Mouse (Mus musculus) hematopoietic stem cell, adult 5-6 weeks (primary cell): ENCODE results near the gene Gm27179. TPM values are rescaled to one million over a fixed set of nuclear protein-coding genes. Genes with fewer than 3 reads are reported as not detected.
"Not testable (repeated sequence)": the region's sequence is repeated elsewhere in the genome, so short reads cannot be mapped to it uniquely, and the experiment has no call there.

Source experiments
- ATAC-seq, 2 experiments: fragments of 125-278 bp in 1 of 2; replicated peaks in 1 of 2; 2 replicates each; pipeline ENCODE4 v1.8.0; 2016 to 2017; ENCODE audit warnings: inconsistent platforms in 2 of 2, mild to moderate bottlenecking in 2 of 2, moderate number of reproducible peaks in 2 of 2, low read depth in 1 of 2, moderate TSS enrichment in 1 of 2; ENCODE audit not compliant: low FRiP score in 2 of 2, poor library complexity in 2 of 2, severe bottlenecking in 2 of 2, insufficient read depth in 1 of 2, low TSS enrichment in 1 of 2
- total RNA-seq: library from RNA; stranded (forward); fragments of 172-1452, 232-1000 nt; gene quantifications from 2 replicates; pipeline ENCODE4 v1.2.3, GENCODE M21; 2017

Gene Gm27179
- not detected in 2 replicates for total RNA-seq

GRCm38 (mm10) chr14:69512449-69512848 lies at the start of gene Gm27179:
Gene Gm27179 (minus strand): TSS chr14:69512549.
- ATAC-seq, result not testable (repeated sequence)

GRCm38 (mm10) chr14:69557550-69557949 lies 45.2 kb upstream of the Gm27179 start:
- peak; percentile 62 to 74 for ATAC-seq

DNA sequence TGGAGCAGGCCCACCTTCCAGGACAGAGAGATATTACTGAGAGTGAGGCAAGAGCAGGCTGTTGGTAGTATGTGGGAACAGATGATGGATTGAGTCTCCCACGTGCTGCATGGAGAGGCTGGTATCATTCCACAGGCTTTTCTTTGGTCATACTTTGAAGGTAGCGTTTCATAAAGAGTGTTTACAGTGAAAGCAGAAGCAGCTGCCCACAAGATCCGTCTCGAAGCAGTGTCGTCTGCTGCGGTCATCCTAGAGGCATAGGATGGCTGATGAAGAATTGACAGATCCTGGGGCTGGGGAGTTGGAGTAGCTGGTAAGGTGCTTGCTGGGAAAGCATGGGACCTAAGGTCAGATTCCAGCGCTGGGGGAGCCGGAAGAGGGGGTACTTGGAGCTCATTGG lies 44.5 kb upstream of the Gm27179 start:
- peak in 1 of 2 experiments; percentile 13; a peak in 1 of 4 replicates for ATAC-seq

- peak; percentile 77 to 81 for ATAC-seq
Measured at GRCm38 (mm10) chr14:69555110-69555831, 42.9 kb upstream of the Gm27179 start, which contains the start of gene Entpd4b. Gene Entpd4b (plus strand): TSS chr14:69555424.

- not testable (repeated sequence) for ATAC-seq
Measured at GRCm38 (mm10) chr14:69547310-69547709, 35.0 kb upstream of the Gm27179 start.

- ATAC-seq, result peak; percentile 29 to 40; a peak in 3 of 4 replicates
Measured at GRCm38 (mm10) chr14:69545052-69545451, 32.7 kb upstream of the Gm27179 start.

GRCm38 (mm10) chr14:69544033-69544432 lies 31.7 kb upstream of the Gm27179 start:
- peak; percentile 57 to 62 for ATAC-seq

DNA sequence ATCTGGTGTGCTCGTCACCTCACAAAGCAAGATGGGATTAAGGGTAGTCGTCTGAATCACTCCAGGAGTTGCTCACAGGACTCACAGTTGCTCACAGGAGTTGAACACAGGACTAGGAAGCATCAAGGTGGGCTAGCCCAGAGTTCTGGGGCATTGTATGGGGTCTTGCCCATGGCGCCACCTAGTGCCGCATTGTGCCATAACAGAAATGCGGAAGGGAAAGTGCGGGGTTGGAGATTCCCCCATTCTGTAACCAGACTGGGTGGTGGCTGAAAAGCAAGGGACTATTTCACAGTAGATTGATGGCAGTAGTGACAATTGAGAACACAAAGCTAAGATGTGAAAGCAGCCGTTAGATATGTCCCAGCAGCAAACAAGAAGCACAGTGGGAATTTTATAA lies 30.3 kb upstream of the Gm27179 start:
- ATAC-seq, result peak; percentile 52 to 60

DNA sequence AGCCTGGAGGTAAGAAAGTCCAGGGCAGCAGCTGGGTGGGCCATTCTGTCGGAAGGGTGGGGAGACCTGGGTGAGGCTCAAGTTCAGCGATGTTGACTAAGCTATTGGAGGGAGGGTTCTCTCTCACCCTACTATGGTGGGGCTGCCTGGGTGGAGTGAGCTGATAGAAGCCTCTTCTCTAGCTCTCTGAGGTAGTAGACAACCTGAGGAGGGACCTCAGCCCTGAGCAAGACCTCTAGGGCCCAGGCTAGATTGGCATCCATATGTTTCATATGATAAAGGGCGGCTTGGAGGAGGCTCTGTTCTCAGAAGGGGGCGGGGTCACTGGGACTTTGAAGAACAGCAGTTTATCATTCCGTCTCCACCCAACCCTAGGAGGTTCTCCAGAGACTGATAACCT lies 27.8 kb upstream of the Gm27179 start:
- peak in 1 of 2 experiments; percentile 35; a peak in 2 of 4 replicates for ATAC-seq

DNA sequence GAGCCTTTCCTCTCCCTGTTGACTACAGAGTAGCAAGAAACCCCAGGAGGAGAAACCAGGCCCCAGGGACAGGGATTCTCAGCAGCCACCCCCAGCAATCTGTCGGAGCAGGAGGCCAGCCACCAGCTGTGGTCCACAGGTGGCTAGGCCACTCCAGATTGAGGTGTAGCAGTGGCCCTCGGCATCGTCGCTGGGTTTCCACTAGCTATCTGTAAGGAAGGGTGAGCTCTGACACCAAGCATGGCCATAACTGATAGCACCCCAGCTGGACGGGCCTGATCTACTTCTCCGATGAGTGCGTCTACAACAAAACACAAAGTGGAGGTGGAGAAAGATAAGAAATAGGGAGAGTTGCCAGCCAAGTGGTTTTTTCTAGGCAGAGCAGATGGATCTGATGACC lies 24.2 kb upstream of the Gm27179 start:
- ATAC-seq, result peak; percentile 18 to 72; a peak in 2 of 4 replicates

- ATAC-seq, result not testable (repeated sequence)
Measured at GRCm38 (mm10) chr14:69526202-69526601, 13.9 kb upstream of the Gm27179 start.

DNA sequence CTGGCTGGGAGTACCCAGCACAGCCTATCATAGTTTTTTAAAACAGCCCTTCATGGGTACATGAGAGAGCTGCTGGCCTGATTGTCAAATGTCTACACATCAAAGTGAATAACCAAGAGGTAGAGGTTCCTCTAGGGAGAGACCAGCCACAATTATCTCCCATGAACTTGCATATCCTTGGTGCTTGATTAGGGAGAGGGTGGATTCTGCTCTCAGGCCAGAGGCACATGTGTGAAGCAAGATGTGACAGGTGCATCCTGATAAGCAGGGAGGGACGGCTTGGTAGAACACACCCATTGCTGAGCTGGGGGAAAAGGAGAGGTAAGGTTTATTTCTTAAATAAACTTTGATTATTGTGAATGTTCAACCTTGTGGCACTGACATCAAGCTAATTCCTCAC lies 10.7 kb upstream of the Gm27179 start:
- ATAC-seq, result peak; percentile 45 to 51; a peak in 2 of 4 replicates

DNA sequence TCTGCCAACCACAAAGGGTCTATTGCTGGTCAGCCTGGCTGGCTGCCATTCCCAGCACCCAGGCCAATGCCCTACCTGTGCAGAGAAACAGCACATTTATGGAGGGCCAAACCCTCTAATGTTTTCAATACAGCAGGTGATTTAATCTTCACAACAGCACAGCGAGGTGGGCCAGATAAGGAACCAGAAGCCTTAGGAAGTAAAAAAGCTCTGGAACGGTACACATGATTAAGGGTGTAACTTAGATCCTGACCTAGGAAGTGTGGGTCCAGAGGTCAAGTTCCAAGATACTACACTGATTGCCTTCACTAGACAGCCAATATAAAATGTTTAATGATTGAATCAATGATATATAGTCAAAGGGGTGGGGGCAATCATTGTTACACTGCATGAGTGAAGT lies 8.5 kb upstream of the Gm27179 start:
- ATAC-seq, result not testable (repeated sequence)

DNA sequence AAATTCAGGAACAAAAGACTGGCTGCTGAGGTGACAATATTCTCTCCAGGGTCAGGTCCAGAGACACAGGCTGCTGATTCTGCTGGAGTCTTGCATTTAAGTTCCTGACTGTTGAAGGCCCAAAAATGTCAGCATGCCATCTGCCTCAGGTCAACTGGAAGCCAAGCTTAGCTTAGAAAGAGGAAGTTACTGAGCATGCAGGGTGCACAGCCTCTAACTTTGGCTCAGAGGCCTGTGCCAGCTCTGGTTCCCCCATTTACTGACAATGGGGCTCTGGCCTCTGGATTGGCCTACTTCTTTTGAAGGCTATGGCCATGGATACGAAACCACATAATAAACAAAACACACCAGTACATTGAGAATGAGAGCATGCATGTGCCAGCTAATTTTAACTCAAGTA lies 5.3 kb downstream of the Gm27179 start:
- ATAC-seq, result peak; percentile 43 to 59

- peak; percentile 86 to 93 for ATAC-seq
Measured at GRCm38 (mm10) chr14:69503174-69503573, 9.2 kb downstream of the Gm27179 start, which contains the start of gene Gm16867. Gene Gm16867 (minus strand): TSS chr14:69503362.

- ATAC-seq, result peak in 1 of 2 experiments; percentile 16; a peak in 2 of 4 replicates
Measured at GRCm38 (mm10) chr14:69502440-69503150, 9.8 kb downstream of the Gm27179 start.

DNA sequence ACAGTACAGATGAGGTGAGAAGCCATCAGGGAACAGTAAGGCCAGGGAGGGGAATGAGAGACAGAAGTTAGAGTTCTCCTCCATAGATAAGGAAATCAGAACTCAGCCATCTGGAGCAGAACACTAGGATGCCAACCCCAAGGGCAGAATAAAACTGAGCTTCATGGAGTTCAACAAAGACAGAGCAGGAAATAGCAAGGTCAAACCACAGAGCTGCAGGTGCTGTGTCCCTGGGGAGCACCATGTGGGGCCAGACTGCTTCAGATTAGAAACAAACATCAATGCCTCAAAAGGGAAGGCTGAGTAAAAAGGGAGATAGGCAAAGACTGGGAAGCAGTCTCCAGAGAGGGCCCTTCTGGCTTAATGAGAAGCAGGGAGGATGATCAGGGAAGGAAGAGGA lies 16.1 kb downstream of the Gm27179 start:
- not testable (repeated sequence) for ATAC-seq

DNA sequence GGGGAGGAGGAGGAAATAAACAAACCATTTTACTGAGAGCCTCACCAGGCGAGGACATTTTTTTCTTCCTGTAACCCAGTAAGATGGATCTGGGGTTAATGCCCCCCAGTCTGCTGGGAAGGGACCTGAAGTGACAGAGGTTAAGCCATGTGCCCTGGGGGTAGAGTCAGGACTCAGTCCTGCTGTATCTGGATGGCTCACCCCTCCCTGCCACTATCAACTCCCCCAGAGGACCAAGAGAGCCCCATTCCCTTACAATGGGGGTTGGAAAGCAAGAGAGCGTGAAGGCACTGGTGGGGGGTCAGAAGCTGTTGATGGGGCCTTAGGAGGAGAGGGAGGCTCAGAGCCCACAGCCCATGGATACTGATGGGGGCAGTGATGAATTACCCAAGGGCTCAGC lies 17.4 kb downstream of the Gm27179 start:
- not testable (repeated sequence) for ATAC-seq
